In the genomic region with DNA sequence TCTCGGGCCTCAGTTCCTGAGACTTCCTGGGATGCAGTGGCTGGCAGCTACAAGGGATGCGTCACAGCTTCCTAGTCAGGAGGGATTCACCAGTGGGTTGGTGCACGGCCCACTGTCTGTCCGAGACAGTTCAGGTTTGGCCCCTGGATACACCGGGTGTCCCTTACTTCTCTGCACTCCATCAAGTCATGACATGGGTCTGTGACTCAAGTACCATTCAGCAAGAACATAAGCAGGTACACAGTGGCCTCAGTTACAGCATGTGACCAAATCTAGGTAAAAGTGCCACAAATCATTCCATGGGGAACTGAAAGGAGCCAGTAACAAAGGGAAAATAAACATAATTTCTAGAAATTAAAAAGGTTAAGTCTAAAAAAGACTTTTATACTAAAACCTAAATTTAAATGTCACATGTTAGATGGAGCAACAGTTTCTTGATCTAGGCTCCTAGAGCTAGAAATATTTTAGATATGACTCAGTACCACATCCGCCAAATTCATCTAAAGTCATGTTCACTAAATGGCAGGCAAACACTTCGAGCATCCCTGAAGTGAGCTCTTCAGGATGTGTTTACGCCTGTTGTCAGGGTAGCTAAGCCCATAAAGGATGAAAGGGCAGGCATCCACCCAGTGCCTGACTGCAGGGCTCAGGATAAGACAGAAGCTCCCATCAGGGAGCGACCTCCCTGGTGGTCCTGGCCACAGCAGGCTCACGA, we compare ENCODE assay signal across 24 mouse cellular contexts. TPM values are rescaled to one million over a fixed set of nuclear protein-coding genes. Genes with fewer than 3 reads are reported as not detected.
DNase-seq lines count a peak whose midpoint lies in the region; ATAC-seq and TF ChIP-seq lines count a peak whose summit lies in the region.
"Had no signal": no experiment of that assay in that cellular context is flagged by ENCODE, and none has a peak within 500 bp of the region (broad histone marks: within the 10 kb centered on the region; RNA-seq: fewer than 3 reads in every experiment).

No protein-coding gene starts in this region.

- no peaks in the 10 kb centered on the region for H3K9me3 ChIP-seq in kidney, embryonic 15.5 days (replicated peaks)
- H3K9me3 ChIP-seq: hindbrain, embryonic 15.5 days; neural tube, embryonic 13.5 days; stomach, embryonic 15.5 days had no signal

- TF ChIP-seq CTCF in thymus, adult 2 months (IDR thresholded peaks at IDR 0.05; ENCODE audit: borderline replicate concordance, control insufficient read depth, extremely low read depth, insufficient read depth, low read length, poor library complexity), result no peak

- peaks cover 75% of the 10 kb centered on the region for H3K36me3 ChIP-seq in kidney, embryonic 15.5 days
- H3K36me3 ChIP-seq in thymus, adult 2 months (ENCODE audit: control insufficient read depth, insufficient read depth, low read length), result peaks cover 14% of the 10 kb centered on the region; the same call in 1 of the 2 replicates

- peak; percentile 83 for DNase-seq in NIH3T3 (ENCODE audit: low read depth)
- DNase-seq in lung, adult 18-20 months, result peak; percentile 74 to 80
- DNase-seq in lung, postnatal 10 days, result peak; percentile 47
- DNase-seq in thymus, adult 2 months, result no peak
- DNase-seq in adrenal gland, adult (ENCODE audit: inconsistent age in 2 of 2, low spot score in 1 of 2), result no peak
- DNase-seq: adrenal gland, adult 8-10 months; cerebellum, adult 2 months; cerebellum, postnatal 36 days; forebrain, postnatal 0 days; gastrocnemius, postnatal 36 days; heart, adult 2 months; heart, postnatal 36 days; kidney, postnatal 36 days; layer of hippocampus, postnatal 36 days; retina, postnatal 1 day; right cerebral cortex, postnatal 4 days had no signal

- 0 out of 2 replicates have a peak, but pooled peaks cover 4% of the 10 kb centered on the region for H3K4me1 ChIP-seq in kidney, embryonic 15.5 days
- no peaks in the 10 kb centered on the region for H3K4me1 ChIP-seq in thymus, adult 2 months (replicated peaks; ENCODE audit: control insufficient read depth, insufficient read depth, low read length)
- H3K4me1 ChIP-seq: stomach, embryonic 15.5 days had no signal

- peak; percentile 72 for ATAC-seq in CD4-positive, CD25-positive, alpha-beta regulatory T cell, adult 4 months
- no peak for ATAC-seq in kidney, embryonic 15.5 days (replicated peaks; ENCODE audit: low FRiP score)
- ATAC-seq: forebrain, postnatal 0 days; intestine, postnatal 0 days; midbrain, embryonic 16.5 days had no signal

- H3K27me3 ChIP-seq in kidney, embryonic 15.5 days, result no peaks in the 10 kb centered on the region
- H3K27me3 ChIP-seq in thymus, adult 2 months (ENCODE audit: control insufficient read depth, insufficient read depth, low read length), result no peaks in the 10 kb centered on the region
- H3K27me3 ChIP-seq: hindbrain, embryonic 15.5 days; neural tube, embryonic 13.5 days; stomach, embryonic 15.5 days had no signal

- no peak overlapping the region for H3K9ac ChIP-seq in kidney, embryonic 15.5 days
- H3K9ac ChIP-seq: forebrain, postnatal 0 days; hindbrain, embryonic 15.5 days; neural tube, embryonic 13.5 days; stomach, embryonic 15.5 days had no signal

- WGBS in kidney, embryonic 15.5 days, result 89% methylated on average over 10 of the region's 10 CpGs
- 96% methylated on average over 10 of the region's 10 CpGs for WGBS in thymus, adult 2 months

- TF ChIP-seq POLR2A in thymus, adult 2 months (IDR thresholded peaks at IDR 0.05; ENCODE audit: control insufficient read depth, extremely low read depth, insufficient read depth, low read length, poor library complexity), result no peak

- H3K4me3 ChIP-seq in kidney, embryonic 15.5 days (replicated peaks), result no peak overlapping the region
- no peak overlapping the region for H3K4me3 ChIP-seq in thymus, adult 2 months (ENCODE audit: control insufficient read depth, insufficient read depth, low read length)
- H3K4me3 ChIP-seq: heart, adult 2 months; hindbrain, embryonic 15.5 days; myocyte; neural tube, embryonic 13.5 days; stomach, embryonic 15.5 days had no signal

- no peak overlapping the region for H3K4me2 ChIP-seq in kidney, embryonic 15.5 days
- H3K4me2 ChIP-seq: hindbrain, embryonic 15.5 days; neural tube, embryonic 13.5 days; stomach, embryonic 15.5 days had no signal

- no peak overlapping the region for H3K27ac ChIP-seq in kidney, embryonic 15.5 days
- H3K27ac ChIP-seq in thymus, adult 2 months (ENCODE audit: control insufficient read depth, insufficient read depth, low read length), result no peak overlapping the region
- H3K27ac ChIP-seq: heart, adult 2 months; hindbrain, embryonic 15.5 days; neural tube, embryonic 13.5 days; stomach, embryonic 15.5 days had no signal

RNA-seq across cellular contexts. Expression of a gene that starts 18.1 kb away (rescaled TPM):
- under 1 TPM; 0.70 to 0.94 TPM for polyA plus RNA-seq in CD4-positive, CD25-positive, alpha-beta regulatory T cell, adult 4 months (2017; shearing (Covaris generic))
- 28.4 and 32.3 TPM in 2 replicates for polyA plus RNA-seq in kidney, embryonic 15.5 days (2015; fragmentation: Nextera tagmentation; extraction: Ambion mirVana)
- polyA plus RNA-seq in thymus, adult 2 months (2012; rRNA removed), result 17.3 and 18.1 TPM in 2 replicates

RNA-seq across cellular contexts. Expression of a gene that starts 40.5 kb away (rescaled TPM):
- 10 to 100 TPM; 32.1 to 32.6 TPM for polyA plus RNA-seq in CD4-positive, CD25-positive, alpha-beta regulatory T cell, adult 4 months (2017; shearing (Covaris generic))
- 46.7 and 47.0 TPM in 2 replicates for polyA plus RNA-seq in kidney, embryonic 15.5 days (2015; fragmentation: Nextera tagmentation; extraction: Ambion mirVana)
- 49.8 and 53.2 TPM in 2 replicates for polyA plus RNA-seq in thymus, adult 2 months (2012; rRNA removed)

RNA-seq across cellular contexts. Expression of a gene that starts 40.7 kb away (rescaled TPM):
- 10 to 100 TPM; 13.1 to 18.7 TPM for polyA plus RNA-seq in CD4-positive, CD25-positive, alpha-beta regulatory T cell, adult 4 months (2017; shearing (Covaris generic))
- polyA plus RNA-seq in kidney, embryonic 15.5 days (2015; fragmentation: Nextera tagmentation; extraction: Ambion mirVana), result 25.2 and 28.1 TPM in 2 replicates
- 53.5 and 56.7 TPM in 2 replicates for polyA plus RNA-seq in thymus, adult 2 months (2012; rRNA removed)

Comparison
In these comparisons a context has a peak if more than half of its experiments do, and no peak if none do; other contexts are left out.
1. DNase-seq: peak in NIH3T3 (single experiment), lung, adult 18-20 months (2 of 2) and lung, postnatal 10 days (single experiment); none in thymus, adult 2 months (single experiment) and adrenal gland, adult (0 of 2).